Mouse (Mus musculus) c-Kit-negative CD71-positive TER-119-positive erythroid progenitor cells, embryonic 14.5 days (primary cell): Measurements from ENCODE around the gene Sirt5.
A peak's percentile ranks its signal among the peaks of the same experiment; 100 is the strongest.

Source experiments
- DNase-seq: peaks from one replicate; pipeline ENCODE4 v3.0.0-alpha.2; 2013; ENCODE audit warnings: low read depth, low spot score

The Sirt5 gene

DNA sequence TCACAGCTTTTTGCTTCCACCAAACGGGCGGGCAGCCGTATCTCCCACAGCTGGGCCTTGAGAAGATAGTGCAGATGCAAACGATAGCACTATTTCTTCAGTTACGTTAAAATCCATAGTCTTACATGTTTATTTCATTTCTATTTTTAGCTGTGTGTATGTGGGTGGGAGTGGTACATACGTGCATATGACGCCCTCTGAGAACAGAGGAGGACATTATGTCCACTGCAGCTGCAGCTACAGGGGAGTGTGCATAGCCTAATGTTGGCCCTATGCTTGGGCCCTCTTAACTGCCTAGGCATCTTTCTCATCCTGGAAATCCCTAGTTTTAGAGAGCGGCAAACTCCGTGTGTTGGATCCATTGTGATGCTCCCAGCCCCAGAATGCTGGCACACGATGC lies 8.9 kb downstream of the Sirt5 start:
- DNase-seq = no peak

DNA sequence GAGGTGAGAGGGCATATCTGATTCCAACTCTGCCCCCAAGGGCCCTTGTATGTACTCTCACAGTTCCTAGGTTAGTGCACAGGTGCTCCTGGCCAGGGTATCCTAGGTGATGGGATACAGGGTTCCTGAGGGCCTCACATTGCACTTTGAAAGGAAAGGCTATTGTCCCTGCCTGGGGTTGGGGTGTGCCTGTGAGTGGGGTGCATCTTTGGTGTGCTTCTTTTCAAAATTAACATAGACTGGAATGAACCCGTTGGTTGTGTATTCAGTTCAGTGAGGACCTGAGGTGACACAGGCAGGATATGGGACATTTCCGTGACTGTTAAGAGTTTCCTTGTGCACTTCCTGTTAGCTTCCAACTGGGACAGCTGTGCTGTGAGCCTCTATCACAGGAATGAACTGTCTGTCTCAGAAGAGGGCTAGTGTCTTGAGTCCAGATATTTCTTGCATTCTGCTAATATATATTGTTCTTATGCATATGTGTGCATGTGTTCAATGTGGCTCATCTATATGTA lies 9.7 kb downstream of the Sirt5 start:
- no peak for DNase-seq

DNA sequence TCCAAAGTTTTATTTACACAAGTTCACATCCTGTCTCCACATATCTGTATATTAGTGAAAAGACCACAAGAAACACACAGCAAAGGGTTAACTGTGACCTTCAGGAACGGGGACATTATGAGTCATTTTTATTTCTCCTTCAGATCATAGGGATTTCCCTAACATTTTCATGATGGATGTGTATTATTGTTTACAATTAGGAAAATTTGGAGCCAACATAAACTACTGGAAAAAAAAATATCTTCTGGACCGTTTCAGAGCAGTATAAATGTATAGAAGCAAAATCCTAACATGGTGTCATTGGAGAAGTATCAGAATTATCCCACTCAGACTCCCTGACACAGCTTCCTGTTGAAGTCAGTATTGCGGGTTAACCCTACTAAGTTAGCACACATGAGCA lies 14.7 kb downstream of the Sirt5 start:
- no peak for DNase-seq

DNA sequence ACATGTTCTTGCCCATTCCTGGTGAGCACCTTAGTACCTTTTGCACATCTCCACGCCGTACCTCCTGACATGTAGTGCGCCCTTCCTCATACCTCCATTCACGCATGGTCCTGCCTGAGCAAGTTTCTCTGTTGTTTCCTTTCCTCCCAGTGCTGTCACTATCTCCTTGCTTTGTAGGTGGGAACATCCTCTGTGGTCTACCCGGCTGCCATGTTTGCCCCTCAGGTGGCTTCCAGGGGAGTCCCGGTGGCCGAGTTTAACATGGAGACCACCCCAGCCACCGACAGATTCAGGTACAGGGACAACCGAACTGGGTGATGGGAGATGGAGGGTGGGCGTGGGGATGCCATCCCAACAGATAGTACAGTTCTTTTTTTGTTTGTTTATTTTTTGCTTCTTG lies 20.0 kb downstream of the Sirt5 start:
- no peak for DNase-seq

DNA sequence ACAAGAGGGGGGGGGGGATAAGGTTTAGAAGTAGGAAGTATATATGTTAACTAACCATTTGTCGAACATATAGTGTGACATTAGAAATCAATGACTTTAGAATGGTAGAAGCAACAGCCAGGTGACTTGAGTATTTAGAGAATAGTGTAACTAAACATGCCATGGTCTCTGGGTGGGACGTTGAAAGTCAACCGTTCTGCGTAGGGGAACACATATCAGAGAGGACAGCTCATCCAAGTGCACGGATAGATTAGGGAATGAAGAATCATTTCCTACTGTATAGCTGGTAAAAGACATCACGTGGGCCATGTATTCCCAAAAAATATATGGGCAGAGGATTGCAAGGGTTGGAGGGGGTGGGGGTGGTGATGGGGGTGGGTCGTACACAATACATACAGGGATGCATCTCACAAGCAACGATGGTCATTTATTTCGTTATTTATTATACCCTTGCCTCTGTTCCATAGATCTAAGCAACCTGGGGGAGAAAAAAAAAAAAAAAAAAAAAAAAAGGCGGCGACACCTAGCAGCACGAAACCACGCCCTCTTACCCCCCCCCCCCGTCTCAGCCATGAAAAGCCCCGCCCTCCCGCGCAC lies 32.5 kb downstream of the Sirt5 start:
- no peak for DNase-seq

DNA sequence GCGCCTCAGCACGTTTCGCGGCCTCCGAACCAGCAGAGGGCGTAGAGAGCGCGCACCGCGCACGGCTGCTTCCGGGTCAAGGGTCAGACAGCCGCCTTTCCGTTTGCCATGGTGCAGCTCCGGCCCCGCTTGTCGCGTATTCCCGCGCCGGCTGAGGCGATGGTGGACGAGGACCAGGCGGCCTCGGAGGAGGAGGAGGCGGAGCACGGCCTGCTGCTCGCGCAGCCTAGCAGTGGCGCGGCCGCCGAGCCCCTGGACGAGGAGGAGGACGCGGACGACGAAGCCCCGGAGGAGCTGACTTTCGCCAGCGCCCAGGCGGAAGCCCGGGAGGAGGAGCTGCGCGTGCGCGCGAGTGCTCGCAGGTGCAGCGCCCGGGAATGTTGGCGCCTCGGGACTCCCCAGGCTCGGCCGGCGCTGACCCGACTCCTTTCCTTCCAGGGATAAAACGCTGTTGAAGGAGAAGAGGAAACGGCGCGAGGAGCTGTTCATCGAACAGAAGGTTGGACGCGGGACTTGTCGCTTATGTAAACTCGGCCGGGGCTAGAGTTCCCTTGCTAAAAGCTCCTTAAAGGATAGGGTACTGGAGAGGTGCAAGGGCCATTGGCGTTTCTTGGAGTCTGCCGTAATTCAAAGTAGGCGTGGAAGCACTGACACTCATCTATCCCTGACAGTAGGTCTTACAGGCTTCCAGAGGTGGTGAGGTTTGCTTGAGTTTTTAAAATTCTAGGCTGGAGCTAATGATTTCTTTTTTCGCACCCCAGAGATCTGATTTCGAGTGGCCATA lies 33.2 kb downstream of the Sirt5 start, which contains the start of gene Nol7:
Nol7 (plus strand) TSS at position 94 of the 784 bp plus-strand sequence.
- peak; percentile 88 for DNase-seq

DNA sequence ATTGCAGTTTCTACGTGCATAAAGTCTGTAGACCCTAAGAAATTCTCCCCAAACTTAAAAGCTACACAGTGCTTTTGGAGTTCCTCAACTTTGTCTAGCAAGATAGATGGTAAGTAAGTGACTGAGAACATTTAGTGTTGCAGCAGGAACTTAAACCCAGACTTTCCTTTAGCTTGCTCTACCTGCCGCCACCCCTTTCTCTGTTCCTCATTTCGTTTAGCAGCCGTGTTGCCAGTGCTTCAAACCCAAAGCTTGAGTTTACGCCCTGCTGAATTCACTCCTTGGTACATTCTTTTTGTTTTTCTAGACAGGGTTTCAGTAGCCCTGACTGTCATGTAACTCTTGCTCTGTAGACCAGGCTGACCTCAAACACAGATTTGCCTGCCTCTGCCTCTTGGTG lies 34.3 kb downstream of the Sirt5 start:
- no peak for DNase-seq

DNA sequence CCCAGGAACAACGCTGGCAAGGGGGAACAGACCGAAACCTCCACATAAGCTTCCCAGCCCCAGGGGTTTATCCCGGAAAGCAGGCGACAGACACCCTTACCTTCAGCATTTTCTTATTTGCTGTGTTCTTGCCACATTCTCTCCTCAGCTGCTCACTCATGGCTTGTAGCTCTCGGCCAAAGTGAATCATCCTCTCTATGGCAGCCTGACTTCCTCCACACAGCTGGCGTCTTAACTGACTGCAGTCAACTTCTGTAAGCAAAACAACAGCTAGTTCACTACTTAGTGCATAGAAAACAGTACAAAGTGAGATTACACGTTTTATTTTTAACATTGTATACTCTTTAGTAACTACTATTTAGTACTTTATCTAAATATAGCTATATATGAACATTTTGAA lies 47.0 kb downstream of the Sirt5 start:
- no peak for DNase-seq

DNA sequence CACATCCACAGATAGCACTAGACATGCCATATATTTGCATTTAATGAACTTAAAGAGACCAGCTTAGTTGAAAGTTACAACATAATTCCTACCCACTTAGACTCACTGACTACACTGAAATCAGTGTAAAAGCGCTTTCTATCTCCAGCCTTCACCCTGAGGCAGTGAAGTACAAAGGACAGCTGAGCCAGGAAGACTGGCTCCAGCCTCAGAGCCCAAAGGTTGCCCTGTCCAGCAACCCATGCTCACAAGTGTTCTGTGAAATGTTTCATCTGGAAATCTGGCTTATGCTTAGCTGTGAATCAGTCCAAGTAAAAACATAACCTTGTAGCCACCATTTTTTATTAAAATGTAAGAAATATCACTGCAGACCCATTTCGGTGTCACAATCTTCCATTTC lies 48.3 kb downstream of the Sirt5 start:
- DNase-seq = no peak

DNA sequence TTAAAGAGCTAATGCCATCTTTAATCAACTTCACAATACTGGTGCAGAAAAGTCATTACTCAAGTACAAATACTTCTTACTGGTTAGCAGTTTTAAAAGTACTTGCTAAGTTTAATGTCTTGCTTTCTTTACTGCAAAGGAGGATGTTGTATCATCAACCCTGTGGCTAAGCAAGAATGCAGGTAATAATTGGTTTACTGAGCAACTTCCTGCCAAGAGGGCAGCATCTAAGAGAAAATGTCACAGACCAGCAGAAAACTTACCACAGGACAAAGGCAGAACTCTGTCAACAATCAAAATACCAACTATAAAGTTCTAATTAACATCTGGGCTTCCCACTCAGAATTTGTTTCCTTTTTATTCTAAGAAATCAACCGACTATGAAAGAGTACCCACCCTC lies 50.0 kb downstream of the Sirt5 start:
- no peak for DNase-seq

DNA sequence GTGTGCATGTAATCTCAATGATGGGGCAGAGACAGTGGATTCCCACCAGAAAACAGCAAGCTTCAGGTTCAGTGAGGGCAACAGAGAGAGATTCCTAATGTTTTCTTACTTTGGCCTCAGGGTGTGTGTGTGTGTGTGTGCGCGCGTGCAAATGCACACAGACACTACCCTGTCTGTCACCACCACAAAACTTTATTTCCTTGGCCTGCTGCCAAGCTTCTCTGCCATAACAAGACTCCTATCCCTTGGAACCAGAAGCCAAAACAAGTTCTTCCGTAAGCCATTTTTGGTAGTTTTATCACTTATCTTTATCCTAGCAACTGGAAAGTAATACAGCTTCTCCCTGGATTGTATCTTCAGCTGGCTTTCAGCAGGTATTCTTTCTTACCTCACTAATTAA lies 63.1 kb downstream of the Sirt5 start:
- no peak for DNase-seq

DNA sequence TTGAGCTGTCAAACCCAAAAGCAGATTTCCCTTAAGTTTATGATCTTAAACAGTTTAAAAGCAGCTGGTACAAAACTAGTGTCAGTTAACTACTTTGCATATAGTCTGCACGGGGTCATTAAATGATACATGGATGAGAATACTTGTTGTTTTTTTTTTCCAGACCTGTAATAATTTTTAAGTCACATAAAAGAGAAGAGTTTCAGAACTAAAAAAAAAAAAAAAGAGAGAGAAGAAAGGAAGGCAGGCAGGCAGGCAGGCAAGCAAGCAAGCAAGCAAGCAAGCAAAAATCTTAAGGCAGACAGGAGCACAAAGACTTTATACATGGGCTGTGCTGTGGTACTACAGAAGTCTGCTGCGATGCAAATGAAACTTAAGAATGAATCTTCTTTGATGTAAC lies 68.1 kb downstream of the Sirt5 start:
- DNase-seq = no peak

DNA sequence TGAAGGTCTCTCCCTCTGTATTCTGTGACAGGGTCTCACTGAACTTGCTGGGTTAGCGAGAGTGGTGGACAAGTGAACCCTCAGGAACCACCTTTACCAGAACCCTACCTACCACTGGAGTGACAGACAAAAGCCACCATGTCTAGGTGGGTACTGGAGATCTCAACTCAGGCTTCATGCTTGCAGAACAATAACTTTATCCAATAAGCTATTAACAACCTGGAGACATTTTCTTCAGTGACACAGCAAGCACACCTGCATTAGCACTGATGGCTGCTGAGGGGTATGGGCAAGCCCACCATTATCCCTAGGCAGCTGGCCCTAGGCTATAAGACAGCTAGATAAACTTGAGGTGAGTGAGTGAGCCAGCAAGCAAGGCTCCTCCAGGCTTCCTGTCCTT lies 75.1 kb downstream of the Sirt5 start:
- DNase-seq = no peak

DNA sequence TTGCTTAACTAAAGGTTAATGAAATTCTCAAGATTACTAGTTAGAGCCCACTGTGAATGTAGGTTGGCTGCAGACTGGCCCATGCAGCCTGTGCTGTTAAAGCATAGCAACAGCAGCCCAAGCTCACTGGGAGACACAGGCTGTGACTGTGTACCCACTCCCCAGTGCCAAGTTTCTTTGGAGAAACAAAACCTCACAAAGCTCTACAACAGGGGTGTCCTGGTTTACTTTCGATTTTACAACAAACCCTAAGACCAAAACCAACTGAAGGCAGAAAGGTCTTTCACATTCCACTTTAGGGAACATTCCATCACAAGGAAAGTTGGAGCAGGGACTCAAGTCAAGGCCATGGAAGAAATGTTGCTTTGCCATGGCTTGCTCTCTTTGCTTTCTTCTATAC lies 77.3 kb downstream of the Sirt5 start:
- no peak for DNase-seq

DNA sequence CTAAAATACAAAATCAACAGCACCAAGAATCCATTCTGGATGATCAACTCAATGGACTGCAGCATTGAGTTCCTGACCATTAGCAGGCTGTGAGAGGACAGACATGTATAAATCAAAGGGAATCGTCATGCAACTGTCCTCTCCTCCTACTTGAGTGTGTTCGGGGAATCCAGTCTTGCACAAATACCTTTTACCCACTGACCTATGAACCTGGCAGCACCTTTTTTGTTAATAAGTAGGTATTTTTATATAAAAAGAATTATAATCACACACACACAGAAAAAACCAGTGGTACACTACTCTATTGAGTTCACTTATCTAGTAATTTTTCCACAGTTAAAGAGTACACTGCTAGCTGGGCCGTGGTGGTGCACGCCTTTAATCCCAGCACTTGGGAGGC lies 78.4 kb downstream of the Sirt5 start:
- no peak for DNase-seq

DNA sequence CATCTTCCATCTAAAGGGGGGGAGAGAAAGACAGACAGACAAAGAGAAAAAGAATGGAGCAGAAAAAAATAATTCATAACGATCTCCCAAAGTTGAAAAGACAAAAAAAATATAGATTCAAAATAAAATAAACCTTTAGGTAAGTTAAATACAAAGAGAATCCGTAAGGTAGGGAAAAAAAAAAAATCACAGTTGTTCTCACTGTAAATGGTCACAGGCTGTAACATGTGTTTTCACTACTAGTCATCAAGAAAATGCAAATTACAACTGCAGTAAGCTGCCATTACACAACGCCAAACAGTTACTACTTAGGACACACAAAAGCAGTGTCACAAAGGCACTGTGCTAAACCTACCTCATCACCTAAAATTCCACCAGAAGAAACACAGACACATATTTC lies 79.4 kb downstream of the Sirt5 start:
- DNase-seq = no peak
